Mouse (Mus musculus): ENCODE data around the gene Eif3k. TPM values are rescaled to one million over a fixed set of nuclear protein-coding genes. Genes with fewer than 3 reads are reported as not detected.
A peak's percentile ranks its signal among the peaks of the same experiment; 100 is the strongest.

Gene Eif3k
- total RNA-seq, 2 experiments from 2014 or later: 198 to 202 TPM

DNA sequence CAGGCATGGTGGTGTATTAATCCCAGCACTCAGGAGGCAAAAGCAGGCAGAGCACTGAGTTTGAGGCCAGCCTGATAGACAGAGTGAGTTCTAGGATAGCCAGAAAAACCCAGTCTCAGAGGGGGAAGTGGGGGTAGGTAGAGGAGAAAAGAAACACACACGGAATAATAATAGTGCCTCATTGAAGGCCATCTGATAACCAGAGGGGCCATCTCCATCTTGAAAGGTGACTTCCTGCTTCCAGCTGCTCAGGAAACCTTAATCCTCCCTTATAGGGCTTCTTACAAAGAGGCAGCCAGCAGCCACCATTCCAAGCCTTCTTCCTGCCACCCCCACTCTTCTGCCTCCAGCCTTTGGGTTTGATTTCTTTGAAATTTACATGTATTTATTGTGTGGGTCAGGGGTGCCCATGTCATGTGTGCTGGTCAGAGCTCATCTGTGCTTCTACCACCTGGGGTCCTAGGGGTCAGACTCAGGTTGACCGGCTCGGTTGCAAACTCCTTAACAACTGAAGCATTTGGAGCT is 18.2 kb downstream of the Eif3k start:
- no peak for TF ChIP-seq CTCF (conservative IDR thresholded peaks at IDR 0.05)
- Histone ChIP-seq H3K27ac (no peak overlapping the region), H3K4me3 (no peak overlapping the region)
- no peak for DNase-seq (ENCODE audit: low spot score in 2 of 2)

- H3K27ac ChIP-seq: peak within 1 kb of the TSS; percentile 90
- peak; percentile 98 to 99 for DNase-seq (ENCODE audit: low spot score in 2 of 2)
- TF ChIP-seq CTCF (conservative IDR thresholded peaks at IDR 0.05): no peak
- H3K4me3 ChIP-seq: peak within 1 kb of the TSS; percentile 98
Observed at GRCm38 (mm10) chr7:28961927-28962670, 19.6 kb downstream of the Eif3k start, which contains the start of gene Actn4. TSS of gene Actn4 (minus strand) at chr7:28962340.

DNA sequence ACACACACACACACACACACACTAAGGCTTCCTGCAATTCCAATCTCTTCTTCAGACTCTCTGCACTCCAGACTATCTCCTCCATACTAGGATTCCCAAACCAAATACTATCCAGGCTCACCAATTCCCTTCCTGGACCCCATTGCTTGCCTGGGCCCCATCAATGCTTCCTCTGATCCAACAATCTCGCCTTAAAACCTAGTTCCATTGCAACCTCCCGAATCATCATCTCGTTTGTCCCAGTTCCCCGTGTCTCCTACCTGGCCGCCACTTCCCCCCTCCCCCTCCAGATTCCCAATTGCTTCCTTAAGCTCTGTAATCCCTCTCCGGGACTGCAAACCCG is 20.1 kb downstream of the Eif3k start:
- TF ChIP-seq CTCF (conservative IDR thresholded peaks at IDR 0.05): no peak
- Histone ChIP-seq H3K27ac (peak overlapping the region; percentile 90), H3K4me3 (peak overlapping the region; percentile 98)
- DNase-seq (ENCODE audit: low spot score in 2 of 2): no peak

DNA sequence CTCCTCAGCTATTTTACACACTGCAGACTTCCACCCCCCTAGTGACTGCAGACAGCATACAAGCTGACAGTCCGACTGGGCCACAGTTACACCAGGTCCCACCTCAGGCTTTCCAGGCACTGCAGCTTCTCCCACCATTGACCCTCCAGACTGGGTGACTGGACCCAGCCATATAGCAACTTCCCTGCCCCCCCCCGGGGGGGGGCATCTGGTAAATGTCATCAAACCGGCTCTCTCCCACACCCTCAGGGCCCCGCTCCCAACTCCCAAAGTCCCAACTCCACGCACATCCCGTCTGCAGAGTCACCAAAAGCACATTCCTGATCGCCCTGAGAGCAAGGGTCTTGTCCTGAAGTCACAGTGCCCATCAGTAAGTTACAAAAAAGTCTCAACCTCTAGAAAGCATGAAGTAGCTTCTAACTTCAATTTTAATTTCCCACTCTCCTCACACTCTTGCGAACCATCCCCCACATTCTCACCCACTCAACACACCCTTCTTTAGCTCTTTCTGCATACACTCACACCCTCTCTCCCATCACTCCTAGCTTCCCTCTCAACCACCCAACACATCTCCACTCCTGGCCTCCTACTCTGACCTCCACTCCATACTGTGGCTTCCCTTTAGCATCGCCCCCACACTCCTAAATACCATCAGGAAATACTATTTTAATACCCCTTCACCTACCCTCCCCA is 21.2 kb downstream of the Eif3k start:
- Histone ChIP-seq H3K27ac (peak overlapping the region; percentile 90), H3K4me3 (peak overlapping the region; percentile 98)
- DNase-seq (ENCODE audit: low spot score in 2 of 2): no peak
- no peak for TF ChIP-seq CTCF (conservative IDR thresholded peaks at IDR 0.05)

GRCm38 (mm10) chr7:28959505-28960045 is 22.1 kb downstream of the Eif3k start:
- H3K4me3 ChIP-seq: peak overlapping the region; percentile 98
- no peak for DNase-seq (ENCODE audit: low spot score in 2 of 2)
- H3K27ac ChIP-seq: peak overlapping the region; percentile 7; the same call in 1 of the 2 replicates
- no peak for TF ChIP-seq CTCF (conservative IDR thresholded peaks at IDR 0.05)

- H3K4me3 ChIP-seq: no peak overlapping the region
- TF ChIP-seq CTCF (conservative IDR thresholded peaks at IDR 0.05): no peak
- H3K27ac ChIP-seq: peak overlapping the region; percentile 28; the same call in 1 of the 2 replicates
- no peak for DNase-seq (ENCODE audit: low spot score in 2 of 2)
Observed at GRCm38 (mm10) chr7:28958770-28959169, 22.9 kb downstream of the Eif3k start.

GRCm38 (mm10) chr7:28957997-28958725 is 23.5 kb downstream of the Eif3k start:
- no peak for DNase-seq (ENCODE audit: low spot score in 2 of 2)
- no peak overlapping the region for H3K4me3 ChIP-seq
- no peak for TF ChIP-seq CTCF (conservative IDR thresholded peaks at IDR 0.05)
- no peak overlapping the region for H3K27ac ChIP-seq

DNA sequence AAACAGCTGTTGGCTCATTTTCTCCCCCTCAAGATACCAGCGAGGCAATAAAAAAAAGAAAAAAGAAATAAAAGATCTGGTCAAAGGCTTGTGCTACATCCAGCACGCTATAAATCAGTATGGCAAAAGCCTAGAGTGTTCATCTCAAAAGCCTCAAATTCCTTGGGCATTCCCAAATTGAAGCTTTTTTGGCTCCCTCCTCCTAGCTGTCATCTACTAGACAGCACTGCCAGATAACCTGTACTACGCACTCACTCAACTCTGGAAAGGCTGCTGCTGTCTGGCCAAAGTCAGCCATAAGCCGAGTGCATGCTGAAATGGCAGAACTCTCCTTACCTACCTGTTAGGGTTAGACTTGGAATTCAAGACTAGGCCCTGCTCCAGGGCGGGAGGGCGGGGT is 24.4 kb downstream of the Eif3k start:
- no peak overlapping the region for H3K4me3 ChIP-seq
- no peak for DNase-seq (ENCODE audit: low spot score in 2 of 2)
- no peak overlapping the region; the same call in 1 of the 2 replicates for H3K27ac ChIP-seq
- TF ChIP-seq CTCF (conservative IDR thresholded peaks at IDR 0.05): no peak

GRCm38 (mm10) chr7:28956270-28956669 is 25.4 kb downstream of the Eif3k start:
- no peak for TF ChIP-seq CTCF (conservative IDR thresholded peaks at IDR 0.05)
- no peak for DNase-seq (ENCODE audit: low spot score in 2 of 2)
- Histone ChIP-seq H3K4me3 (no peak overlapping the region), H3K27ac (peak overlapping the region; percentile 66; the same call in 1 of the 2 replicates)

DNA sequence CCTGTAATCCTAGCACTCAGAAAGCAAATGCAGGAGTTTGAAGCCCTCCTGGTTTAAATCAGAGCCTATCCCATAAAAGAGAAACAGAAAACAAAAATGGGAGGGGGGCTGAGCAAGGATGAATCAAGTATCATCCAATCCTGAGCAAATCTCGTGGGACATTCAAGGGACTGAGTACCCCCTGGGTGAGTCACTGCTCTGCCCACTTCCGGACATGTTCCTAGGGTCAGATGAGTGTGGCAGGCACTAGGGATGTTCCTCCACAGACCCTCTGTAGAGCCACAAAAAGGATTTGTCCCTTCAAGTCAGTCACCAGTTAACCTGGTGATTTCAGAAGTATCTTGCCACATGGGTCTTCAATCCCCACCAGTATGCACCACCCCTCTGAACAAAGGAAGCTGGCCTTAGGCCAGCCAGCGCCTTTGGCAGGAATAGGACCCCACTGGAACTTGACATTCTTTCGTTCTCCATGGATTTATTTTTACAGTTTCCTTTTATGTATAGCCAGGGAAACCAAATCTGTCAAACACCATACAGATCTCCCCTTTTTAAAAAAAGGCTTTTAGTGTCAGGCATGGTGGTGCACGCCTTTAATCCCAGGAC is 26.3 kb downstream of the Eif3k start:
- no peak for DNase-seq (ENCODE audit: low spot score in 2 of 2)
- Histone ChIP-seq H3K4me3 (no peak overlapping the region), H3K27ac (peak overlapping the region; percentile 66)
- no peak for TF ChIP-seq CTCF (conservative IDR thresholded peaks at IDR 0.05)

GRCm38 (mm10) chr7:28954773-28955172 is 26.9 kb downstream of the Eif3k start:
- H3K4me3 ChIP-seq: no peak overlapping the region; the same call in 1 of the 2 replicates
- TF ChIP-seq CTCF (conservative IDR thresholded peaks at IDR 0.05): no peak
- DNase-seq (ENCODE audit: low spot score in 2 of 2): no peak
- peak overlapping the region; percentile 66 for H3K27ac ChIP-seq

All from layer of hippocampus, adult 2 months (tissue).